Mouse (Mus musculus) megakaryocyte, adult 5-6 weeks (primary cell): ENCODE measurements around the gene Fam84b. TPM values are rescaled to one million over a fixed set of nuclear protein-coding genes. Genes with fewer than 3 reads are reported as not detected.

Experiments used
- total RNA-seq, 2 experiments: library from RNA; stranded (forward) in 1 of 2; stranded (reverse) in 1 of 2; fragments of 153-499, 151-499 nt in 1 of 2; fragments of 221-1000, 200-1000 nt in 1 of 2; gene quantifications; 2 replicates each; pipeline versions ENCODE4 v1.2.3 to v1.2.4; 2015 to 2017

Fam84b gene
- total RNA-seq, 2 experiments from 2014 or later, result 3.2 to 4.6 TPM

Other genes with a start within 250 kb of the Fam84b start
- gene A1bg, start 69.2 kb upstream of the Fam84b start, total RNA-seq (2015), result not detected in 2 replicates
- not detected in 2 replicates for gene A1bg, start 69.2 kb upstream of the Fam84b start, total RNA-seq (2017)